Mouse (Mus musculus) right cerebral cortex, postnatal 36 days (tissue): ENCODE measurements around the gene Rab8b.
"Not testable (repeated sequence)": the region's sequence is repeated elsewhere in the genome, so short reads cannot be mapped to it uniquely, and the experiment has no call there.

Experiments
- DNase-seq, 2 experiments: peaks; one replicate each; pipeline ENCODE4 v3.0.0; 2022; ENCODE audit warnings: low spot score in 2 of 2, mixed read lengths in 1 of 2

Rab8b gene

DNA sequence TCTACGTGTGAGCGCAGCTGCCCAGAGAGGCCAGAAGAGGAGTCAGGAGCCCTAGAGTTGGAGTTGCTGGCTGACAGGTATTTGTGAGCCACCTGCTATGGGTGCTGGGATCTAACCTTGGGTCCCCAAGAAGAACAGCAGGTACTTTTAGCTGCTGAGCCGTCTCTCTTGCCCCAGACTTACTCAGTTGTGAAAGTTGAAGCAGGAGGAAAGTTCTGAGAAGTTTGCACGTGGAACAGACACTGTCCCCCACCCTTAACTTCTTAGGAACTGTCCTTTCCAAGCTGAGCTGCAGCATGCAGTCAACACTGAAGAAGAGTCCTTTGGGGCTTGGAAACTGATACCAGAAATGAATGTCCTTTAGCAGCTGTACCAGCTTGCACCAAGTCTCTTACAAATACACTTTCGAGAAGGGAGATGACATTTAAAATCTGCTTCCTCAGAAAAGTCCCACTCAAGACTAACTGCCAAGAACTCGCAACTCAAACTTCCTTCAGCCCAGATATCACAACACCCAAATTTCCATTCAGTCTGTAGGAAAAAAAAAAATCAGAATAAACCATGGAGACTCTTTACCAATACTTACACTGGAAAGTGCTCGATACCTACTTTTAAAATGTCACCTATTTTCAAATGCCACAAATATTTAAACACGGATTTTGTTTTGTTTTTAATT lies 2.1 kb downstream of the Rab8b start:
- DNase-seq = no peak

DNA sequence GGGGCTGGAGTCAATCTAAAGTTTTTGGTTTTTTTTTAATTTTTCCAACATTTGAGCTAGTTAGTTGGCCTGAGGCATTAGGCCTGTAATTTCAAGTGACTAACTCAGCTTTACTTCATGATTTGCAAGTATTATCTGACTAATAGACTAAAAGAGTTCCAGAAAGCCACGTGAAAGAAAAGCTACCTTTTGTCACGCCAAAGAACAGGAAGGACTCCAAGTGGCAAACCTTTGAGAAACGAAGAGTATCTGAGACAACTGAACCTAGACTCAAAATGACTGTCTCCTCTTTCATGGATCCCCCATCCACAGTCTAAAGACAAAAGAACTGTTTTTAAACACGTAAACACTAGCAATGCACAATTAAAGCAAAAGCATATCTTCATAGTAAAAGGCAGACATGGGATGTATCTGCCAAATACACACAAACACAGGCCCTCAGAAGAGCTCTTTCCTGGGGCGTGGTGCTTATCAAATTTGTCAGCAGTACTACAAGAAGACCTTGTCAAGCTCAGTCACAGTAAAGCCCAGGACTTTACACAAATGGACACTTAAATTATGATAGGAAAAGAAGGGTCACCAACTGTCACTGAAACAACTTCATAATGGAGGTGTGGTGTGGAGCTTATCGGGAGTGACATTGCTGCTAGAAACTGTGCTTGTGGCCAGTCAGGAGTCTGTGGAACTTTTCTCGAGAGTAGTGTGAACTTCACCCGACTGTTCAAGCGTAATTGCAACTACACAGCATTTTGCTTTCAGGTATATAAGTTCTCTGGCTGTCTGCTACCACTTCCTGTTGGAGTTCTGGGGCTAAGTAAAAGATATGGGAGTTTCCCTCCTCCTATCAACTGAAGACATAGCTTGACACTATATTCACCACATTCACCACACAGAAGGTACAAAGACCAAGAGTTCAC lies 3.4 kb downstream of the Rab8b start:
- no peak for DNase-seq

DNA sequence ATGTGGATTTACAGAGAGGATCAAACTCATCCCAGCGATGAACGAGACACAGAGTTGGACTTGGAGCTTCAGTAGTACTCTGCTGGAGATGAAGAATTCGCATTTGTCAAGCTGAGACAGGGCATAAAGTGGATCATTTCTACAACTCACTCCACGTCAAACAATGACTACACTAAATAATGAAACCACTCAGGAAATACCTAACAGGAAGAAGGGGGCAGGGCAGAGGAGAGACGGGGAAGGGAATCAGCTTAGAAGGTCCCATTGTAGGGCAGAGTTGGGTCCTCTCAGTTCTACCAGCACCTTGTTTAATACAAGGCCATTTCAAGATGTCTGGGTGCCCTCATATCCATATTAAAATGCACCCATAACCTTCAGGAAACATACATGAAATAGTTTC lies 4.1 kb downstream of the Rab8b start:
- DNase-seq = no peak

DNA sequence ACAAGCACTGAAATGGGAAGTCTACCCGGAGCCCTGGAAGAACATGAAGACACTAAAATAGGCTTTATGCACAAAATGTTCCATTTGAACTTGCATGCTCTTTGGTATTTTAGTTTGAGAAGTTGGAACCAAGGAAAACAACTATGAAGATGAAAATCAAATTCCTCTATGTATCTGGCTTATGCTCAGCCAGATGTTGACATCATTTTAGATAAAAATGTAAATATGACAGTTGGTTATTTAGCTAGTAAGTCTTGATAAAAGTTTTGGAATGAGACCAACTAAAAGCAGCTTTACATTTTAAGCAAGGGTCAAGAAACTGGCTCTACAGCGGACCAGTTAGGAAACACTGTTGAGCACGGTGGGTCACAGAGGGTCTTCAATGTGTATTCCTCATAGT lies 4.9 kb downstream of the Rab8b start:
- DNase-seq = no peak

DNA sequence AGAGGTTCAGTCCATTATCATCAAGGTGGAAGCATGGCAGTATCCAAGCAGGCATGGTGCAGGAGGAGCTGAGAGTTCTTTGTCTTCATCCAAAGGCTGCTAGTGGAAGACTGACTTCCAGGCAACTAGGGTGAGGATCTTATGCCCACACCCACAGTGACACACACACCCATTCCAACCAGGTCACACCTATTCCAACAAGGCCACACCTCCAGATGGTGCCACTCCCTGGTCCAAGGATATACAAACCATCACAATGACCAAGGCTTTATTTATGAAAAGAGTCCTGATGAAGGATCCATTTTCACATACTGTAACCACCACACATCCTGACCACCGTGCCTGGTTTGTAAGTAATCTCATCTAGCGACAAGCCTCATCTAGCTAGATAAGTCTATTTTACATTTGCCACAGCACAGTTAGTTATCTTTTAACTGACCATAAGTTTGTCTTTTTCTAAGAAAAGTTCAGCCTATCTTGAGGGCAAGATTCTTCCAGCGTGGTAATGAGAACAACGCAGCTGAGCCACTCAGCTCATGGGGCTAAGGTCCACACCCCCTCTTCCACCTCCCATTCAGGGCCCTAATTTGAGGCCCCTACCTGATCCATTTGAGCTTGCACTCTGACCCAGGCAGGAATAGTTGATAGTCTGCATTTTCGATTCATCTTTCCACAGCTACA lies 6.1 kb downstream of the Rab8b start:
- DNase-seq = not testable (repeated sequence)

DNA sequence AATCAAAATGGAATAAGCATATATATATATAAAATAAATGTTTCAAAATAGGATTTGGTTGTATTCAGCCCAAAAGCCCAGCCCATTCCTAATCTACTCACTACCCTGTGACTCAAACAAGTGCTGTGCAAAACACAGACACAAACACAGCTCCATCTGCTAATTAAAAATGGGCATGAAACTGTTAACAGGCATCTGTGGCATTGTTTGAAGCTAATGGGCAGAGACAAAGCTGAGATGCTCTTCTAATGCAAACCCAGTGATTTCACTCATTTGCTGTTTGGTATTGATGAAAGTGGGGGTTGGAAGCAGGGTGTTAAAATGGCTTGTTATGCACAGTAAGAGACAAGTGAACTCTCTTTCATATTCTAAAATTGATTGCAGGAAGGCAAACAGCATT lies 7.2 kb downstream of the Rab8b start:
- DNase-seq = no peak

DNA sequence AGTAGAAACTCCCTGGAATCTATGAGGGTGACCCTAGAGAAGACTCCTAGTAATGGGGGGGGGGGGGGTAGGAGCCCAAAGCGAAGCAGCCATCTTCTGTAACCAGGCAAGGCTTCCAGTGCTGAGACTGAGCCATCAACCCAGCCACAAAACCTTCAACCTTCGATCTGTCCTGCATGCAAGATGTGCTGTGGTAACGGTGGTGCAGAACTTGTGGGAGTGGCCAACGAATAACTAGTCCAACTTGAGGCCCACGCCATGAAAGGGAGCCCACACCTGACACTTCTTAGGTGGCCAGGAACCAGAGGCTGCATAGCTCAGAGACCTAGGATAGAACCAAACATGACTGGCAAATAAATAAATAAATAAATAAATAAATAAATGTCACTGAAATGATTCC lies 8.8 kb downstream of the Rab8b start:
- DNase-seq = no peak

DNA sequence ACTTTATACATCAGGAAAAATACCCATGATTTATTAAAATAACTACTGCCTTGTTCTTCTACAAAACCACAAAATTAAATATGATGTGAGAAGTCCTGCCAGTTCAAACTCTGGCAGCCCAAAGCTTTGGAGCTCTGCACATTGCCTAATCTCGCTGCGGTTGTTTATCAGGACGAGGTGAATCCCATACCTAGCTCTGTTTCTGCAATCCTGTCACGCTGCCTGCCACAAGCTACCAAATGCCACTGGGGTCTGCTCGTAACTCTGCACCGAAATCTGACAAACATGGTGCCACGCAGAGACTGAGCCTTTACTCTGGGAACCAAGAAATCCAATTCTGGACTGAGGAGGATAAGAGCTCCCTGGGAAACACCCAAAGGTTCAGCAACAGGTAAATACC lies 9.6 kb downstream of the Rab8b start:
- DNase-seq = no peak

DNA sequence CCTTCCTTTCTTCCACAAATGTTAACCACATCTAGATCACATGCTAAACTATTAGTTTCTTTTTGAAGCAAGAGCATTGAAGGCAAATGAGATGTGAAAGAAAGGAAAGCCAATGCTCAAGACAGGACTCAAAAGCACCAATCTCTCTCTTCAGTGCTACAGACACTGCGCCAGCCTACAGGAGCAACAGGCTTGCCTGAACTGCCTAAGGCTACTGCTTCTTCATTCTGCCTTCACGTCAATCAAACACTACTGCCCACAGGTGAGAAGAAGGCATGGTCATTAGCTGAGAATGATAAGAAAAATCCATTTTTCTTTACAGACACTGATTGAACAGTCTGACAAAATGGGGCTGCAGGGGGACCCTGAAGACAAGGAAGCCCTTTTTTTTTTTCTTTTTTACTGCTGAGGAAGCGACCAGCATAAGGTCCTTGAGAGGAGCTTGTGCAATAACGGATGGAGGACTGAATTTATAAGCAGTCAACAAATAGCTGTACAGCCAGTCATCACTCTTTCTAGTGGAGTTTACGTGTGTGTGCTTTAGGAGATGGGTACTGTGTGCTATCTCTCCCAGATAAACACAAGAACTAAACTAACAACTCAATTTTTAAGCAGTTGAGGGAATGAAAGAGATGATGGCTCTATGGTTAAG lies 11.6 kb downstream of the Rab8b start:
- no peak for DNase-seq

DNA sequence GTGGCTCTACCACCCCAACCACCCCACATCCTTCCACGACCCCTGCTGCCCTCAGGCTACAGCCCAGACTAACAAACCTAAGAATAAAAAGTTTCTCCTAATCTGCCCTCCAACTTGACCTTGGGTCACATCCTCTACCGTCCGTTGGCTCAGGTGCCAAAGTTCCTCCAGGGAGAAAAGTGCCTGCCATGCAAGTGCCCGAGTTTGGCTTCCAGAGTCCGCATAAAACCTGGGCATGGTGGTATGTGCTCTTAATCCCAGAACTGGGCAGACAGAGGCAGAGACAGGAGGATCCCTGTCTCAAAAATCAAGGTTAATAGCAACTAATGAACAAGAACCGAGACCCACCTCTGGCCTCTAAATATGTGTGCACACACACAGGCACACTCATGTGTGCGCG lies 12.4 kb downstream of the Rab8b start:
- no peak for DNase-seq

DNA sequence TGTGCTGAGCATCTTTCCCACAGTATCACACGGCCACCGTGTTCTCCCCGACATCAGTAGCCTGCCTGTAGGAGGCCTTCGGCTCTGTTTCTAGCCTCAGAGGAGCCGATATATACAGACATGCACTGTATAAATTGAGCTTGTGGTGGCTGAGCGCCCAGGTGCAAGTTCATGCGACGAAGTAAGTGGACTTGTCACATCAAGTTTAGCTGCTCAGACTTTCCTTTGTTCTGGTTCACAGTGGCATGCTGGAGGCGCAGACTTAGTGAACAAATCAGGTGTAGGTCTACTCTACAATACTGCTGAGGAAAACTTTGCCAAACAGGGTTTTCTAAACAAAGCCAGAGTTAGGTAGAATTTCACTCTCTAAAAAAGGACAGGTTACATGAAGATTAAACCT lies 13.5 kb downstream of the Rab8b start:
- DNase-seq = no peak

DNA sequence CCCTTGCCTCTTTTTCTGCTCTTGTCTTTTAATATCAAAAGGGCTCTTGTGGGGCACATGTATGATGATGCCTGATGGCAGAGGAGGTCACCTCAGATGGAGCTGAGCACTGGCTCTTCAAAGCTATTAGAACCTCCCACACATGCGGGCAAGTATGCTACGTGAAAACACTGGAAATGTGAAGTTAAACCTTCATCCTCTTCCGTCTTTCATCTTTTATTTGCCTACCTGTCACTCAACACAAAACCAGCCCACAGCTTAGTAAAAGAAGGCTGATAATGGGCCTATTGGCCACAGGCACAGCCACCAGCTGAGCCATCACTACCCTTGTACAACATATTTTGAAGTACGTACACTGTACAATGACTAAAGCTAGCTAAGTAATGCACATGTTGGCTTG lies 20.0 kb downstream of the Rab8b start:
- no peak for DNase-seq

DNA sequence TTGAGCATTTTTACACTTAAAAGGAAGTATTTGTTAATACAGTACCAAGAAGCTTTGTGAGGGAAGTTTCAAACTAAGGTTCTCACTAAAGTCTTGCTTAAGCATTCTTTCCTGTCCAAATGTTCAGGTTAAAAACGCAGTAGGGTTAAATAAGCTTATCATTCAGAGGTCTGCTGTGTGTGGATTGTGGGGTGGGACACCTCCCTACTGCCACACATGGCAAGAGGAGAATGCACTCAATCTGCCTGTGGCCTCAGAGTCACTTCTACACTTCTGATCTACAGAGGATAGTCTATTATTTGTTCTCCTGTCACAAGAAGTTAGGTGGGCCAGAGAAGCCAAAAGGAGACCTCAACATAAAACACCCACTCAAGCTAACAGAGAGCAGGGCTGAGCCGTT lies 20.4 kb downstream of the Rab8b start:
- no peak for DNase-seq

DNA sequence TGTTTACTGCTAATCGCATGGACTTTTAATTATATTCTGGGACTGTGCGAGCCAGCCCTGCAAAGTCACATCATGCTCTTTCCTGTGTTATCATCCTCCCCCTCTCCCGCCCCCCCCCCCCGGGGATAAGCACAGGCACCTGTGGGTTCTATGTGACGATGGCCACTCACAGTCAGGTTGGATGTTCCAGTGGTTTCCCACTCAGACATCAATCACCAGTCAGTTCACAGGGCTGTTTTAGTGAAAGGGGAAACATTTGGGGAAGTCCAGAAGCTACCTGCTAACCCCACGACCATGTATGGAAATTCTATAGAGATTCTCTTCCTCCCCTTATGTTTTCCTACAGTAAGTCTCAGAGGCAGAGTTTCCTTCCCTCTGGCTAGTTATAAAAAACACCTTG lies 21.6 kb downstream of the Rab8b start:
- DNase-seq = no peak

DNA sequence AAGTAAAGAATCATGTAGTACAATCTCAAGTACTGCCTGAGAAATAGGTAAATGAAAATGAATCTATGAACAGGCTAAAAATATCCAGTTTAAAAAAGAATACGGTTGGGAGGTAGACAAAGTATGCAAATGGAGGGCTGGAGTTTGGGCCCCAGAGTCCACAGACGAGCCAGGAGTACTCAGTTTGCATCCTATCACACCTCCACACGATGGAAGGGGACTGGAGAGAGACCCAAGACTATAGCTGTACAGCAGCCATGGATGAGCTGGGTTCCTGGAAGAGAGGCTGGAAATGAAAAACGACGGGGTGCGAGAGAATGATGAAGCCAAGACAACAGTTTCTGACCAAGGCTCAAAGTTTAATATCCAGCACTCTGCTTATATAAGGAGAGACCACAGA lies 22.5 kb downstream of the Rab8b start:
- DNase-seq = no peak

DNA sequence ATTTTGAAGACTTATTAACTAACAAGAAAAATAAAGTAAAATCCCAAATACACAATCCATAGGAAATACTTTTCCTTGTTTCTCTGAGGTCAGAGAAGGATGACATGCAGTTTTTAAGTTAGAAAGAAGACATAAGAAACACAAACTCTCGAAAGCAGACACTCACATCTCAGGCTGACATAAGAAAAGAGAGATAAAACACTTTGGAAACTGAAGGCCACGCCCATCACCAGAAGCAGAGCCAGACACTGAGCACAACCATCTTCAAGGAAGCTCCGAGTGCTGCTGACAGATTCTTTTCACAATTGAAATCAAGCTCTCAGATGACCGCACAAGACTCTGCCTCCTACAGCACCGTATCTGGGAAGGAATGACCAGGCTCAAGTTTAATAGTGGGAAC lies 23.5 kb downstream of the Rab8b start:
- DNase-seq = no peak

DNA sequence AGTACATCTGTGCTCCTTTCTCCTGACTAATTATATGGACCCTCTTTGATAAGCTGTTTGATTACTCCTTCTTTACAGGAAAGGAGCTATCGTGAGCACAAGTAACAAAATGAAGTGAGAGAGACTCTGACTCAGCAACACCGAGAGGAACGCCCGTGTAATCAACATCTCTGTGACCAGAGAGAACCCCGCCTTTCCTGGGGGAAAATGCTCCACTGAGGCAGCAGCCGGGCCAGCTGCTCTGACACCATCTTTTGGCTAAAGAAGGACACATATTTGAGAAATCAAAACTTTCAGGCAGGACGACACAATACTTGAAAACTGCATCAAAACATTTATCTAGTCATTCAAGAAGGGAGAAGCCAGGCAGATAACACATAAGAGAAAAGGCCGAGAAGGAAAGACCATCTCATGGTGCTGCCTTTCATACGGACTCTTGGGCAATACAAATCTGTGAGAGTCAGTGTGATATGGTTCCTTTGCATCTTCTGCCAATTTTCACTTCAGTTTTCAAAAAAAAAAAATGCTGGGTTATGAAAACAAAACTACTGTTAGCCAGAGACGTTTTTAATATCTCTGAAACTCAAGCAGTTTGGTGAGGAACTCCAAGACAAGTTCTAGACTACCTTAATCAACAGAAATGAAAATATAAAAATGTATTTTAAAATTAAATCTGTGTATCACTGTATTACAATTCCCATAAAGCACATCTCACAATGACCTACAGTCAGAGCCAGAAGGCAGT lies 24.3 kb downstream of the Rab8b start:
- DNase-seq = no peak

DNA sequence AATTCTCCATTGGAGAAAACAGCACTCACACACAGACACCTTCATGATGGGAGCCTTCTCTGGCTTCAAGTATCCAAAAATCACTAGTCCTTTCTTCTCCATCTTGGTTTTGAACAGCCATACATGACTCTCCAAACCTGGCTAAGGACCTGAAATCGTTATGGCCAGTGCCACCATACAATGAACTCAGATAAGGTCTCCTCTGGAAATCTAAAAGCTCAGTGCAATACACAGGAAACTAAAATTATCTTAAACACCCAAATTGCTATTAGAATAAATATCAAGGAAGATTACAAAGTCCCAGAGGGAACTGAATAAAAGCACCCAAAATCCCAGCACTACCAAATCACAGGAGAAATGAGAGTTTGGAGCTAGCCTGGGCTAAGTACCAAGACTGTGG lies 25.1 kb downstream of the Rab8b start:
- no peak for DNase-seq

DNA sequence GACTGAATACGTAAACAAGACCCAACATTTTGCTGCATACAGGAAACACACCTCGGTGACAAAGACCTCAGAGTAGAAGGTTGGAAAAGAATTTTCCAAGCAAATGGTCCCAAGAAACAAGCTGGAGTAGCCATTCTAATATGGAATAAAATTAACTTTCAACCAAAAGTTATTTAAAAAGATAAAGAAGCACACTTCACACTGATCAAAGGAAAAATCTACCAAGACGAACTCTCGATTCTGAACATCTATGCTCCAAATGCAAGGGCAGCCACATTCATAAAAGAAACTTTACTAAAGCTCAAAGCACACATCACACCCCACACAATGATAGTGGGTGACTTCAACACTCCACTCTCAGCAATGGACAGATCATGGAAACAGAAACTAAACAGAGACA lies 27.0 kb downstream of the Rab8b start:
- not testable (repeated sequence) for DNase-seq

DNA sequence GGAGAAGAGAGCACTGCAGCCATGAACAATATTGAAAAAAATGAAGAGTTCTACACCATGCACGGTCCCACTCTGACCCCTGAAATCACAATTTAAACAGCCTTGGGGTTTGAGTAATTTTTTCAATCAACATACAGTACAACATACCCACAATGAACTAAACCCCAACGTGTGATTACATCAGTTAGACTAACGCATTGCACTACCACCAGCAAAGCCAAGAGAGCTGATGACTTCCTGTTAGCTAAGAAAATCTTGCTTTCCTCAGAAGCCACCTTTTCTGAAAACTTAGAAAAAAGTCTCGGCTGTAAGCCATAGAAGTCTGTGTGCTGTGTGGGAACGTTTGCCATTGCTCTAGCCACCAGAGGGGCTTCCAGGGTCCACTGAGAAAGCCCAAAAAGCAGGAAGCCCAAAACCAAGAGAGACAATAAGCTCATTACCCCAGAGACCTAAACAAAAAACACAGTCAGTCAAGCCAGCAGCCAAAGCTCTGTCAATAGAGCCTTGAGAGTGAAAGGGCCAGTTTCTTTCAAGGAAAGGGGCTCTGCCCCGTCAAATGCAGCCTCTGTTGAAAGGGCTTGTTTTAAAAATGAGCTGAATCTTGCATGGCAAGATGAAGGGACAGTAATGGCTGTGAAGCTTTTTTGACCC lies 31.4 kb downstream of the Rab8b start:
- DNase-seq = no peak

DNA sequence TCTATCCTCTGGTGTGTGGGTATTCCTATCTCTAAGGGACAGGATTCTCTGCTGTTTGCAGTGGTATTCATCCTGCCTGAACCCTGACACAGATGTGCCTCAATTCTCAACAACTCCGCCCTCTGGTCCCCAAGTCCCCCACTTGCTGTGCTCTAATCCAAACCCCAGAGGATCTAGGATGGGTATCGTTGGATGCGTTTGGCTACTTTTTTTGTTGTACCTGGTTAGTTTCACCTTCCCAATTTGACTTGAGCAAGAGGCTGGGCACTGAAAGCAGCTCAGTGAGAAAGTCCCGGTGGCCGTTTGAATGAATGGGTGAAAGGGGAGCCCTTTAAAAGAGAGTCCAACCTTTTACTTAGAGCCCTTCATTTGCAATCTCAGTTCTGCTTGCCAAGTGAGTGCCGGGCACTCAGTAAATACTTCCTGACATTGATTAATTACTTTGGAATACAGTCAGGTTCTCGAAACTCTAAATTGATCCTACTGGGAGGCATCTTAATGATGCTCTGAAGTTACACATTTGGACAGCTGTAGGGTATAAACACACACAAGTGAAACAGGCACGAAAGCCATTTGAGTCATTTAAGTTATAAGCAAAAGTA lies 32.1 kb downstream of the Rab8b start:
- no peak for DNase-seq
